Mouse (Mus musculus) liver, postnatal 0 days (tissue): ENCODE measurements around the gene Pbx3.

Experiments
- CTCF ChIP-seq: sonication (generic); IDR thresholded peaks from 2 replicates; pipeline ENCODE4 v1.5.1; 2016; ENCODE audit warnings: antibody characterized with exemption, low read depth
- EP300 ChIP-seq: IDR thresholded peaks from 2 replicates; pipeline ENCODE4 v1.6.1; 2016; ENCODE audit warnings: antibody characterized with exemption, low read depth, mild to moderate bottlenecking

- TF ChIP-seq CTCF: no peak
- no peak for TF ChIP-seq EP300
Observed at GRCm38 (mm10) chr2:34168191-34168590, 204.8 kb downstream of the Pbx3 start.
